Mouse (Mus musculus) left cerebral cortex, adult 11 months (tissue): Measurements from ENCODE around the gene Gm7138.
"Not testable (repeated sequence)": the region's sequence is repeated elsewhere in the genome, so short reads cannot be mapped to it uniquely, and the experiment has no call there.

ENCODE experiments used
- DNase-seq: peaks from one replicate; pipeline ENCODE4 v3.0.0; 2022; ENCODE audit warnings: low spot score

The Gm7138 gene

GRCm38 (mm10) chr10:77741924-77742688, 34.6 kb downstream of the Gm7138 start, which contains the start of gene Gm18596:
Gene Gm18596, minus strand, starts transcription at chr10:77742638.
- not testable (repeated sequence) for DNase-seq

- no peak for DNase-seq
Observed at GRCm38 (mm10) chr10:77738929-77739328, 37.8 kb downstream of the Gm7138 start.

- no peak for DNase-seq
Observed at GRCm38 (mm10) chr10:77735928-77736327, 40.8 kb downstream of the Gm7138 start.

GRCm38 (mm10) chr10:77729241-77729640, 47.5 kb downstream of the Gm7138 start:
- no peak for DNase-seq

GRCm38 (mm10) chr10:77728280-77728679, 48.5 kb downstream of the Gm7138 start:
- no peak for DNase-seq
